Mouse (Mus musculus) testis, postnatal 14 days (tissue): ENCODE measurements at regions not wholly inside any gene's neighbourhood (a gene's known extent, or its start where the extent isn't known, plus 50 kb on each side); places are given as distances from the start of the nearest gene placed in this dataset.

Source experiments
- DNase-seq: peaks from one replicate; pipeline ENCODE4 v3.0.0; 2021; ENCODE audit warnings: low spot score

DNA sequence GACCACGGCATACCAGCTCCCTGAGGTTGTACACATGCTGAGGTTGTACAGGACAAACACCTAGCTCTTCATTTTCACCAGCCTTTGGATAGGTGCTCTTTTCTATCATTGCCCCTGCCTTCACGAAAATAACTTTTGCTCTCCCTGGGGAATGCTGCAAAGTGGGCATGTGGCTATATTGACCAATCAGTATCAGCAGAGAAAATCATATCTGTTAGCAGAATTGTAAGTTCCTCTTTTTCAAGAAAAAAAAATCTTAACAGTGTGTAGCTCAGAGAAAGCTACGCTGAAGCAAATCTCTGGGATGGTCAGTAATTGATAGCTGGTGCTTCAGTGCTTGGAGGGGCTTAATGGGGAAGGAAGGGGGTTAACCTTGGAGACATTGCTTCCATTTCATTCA lies 319.6 kb upstream of the 5930422O12Rik start:
- DNase-seq: no peak

DNA sequence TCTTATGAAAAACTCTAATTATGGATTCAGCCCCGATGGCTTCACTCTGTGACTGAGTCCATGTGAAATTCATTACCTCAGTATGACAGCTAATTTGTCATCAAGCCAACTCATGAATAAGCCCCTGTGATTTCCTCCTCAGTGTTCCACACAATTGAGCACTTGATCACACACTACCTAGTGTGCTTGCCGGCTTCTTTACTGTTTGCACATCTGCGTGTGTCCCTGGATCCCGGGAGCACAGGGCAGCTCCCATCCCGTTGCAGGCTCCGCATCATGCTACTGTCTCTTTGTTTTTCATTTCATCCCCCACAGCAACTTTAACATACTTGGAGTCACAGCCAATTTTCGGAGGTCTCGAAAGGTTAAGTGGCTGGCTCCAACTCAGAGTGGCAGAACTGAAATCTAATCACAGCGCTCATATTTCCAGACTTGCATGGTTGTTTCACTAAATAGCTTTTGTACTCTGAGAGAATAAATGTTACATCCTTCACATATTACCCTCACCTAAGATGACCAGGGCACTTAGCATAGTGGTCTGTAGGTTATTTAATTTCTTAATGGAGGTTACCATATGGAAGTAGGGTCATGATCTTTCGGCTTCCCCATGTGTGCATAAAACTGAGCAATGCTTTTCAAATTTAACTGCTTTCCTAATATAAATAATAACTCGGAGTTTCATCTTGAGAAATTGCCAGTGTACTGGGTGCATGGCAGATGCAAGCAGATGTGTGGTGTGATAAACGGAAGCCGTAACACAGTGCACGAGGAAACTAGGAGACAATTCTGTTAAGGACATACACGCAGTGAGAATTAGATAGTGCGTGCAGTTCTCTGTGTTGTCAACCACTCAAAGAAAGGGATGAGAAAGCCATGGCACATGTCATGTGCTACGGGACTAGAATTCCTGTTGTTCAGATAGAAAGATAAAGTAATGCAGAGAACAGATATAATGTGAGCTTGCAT lies 313.0 kb upstream of the 5930422O12Rik start:
- no peak for DNase-seq

DNA sequence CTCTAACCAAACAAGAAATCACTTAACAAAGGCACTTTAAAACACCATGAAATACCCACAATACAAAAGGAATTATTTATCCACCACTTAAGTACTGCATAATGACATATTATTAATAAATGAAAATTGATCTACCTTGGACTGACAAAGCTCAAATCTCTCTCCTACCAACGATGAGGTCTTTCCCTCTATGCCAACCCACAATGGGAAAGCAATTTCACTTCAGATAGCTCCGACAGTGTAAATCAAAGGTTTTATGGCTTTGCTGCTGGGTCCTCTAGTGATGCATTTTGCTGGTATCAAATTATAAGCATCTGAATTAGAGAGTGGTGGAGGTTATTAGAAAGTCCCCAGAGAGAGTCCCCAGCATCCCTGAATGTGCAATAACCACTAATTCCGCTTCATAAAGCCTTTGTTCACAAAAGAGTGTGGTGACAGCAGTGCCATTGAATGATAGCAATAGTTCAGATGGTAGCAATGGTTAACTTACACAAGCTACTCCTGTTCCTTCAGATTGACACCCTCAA lies 305.4 kb upstream of the 5930422O12Rik start:
- DNase-seq: no peak

DNA sequence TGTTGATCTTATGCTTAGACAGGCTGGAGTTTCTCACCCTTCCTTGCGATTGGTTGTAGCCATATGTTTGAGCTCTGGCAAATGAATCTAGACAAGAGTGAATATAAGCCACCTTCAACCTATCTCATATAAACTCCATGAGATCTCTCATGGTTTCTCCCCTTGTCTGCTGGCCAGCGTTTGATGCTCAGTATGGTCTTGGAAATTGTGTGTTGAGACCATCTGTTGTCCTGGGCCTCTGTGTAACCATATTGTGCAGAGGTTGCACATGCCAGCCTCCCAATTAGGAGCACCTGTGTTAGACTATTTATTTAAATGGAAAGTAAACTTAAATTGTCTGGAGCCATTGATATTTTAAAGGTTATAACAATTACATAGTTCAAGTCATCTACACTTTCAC lies 301.5 kb upstream of the 5930422O12Rik start:
- DNase-seq: no peak

DNA sequence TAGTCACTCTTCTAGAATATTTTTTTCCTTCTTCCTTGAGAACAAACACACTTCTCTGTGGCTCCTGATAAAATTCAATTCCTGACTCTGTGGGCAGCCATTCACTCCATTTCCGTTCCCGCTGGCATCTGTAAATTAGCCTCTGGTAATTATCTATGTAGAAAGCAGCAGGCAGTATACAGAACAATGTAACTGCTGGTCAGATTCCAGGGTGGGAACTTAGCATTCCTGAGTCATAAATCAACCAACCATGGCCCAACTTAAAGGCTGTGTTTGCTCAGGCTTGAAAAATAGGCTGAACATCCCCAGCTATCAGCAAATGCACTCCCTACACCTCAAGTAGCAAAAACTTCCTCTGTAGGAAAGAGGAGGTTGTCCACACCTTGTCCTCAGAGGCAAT lies 289.6 kb upstream of the 5930422O12Rik start:
- DNase-seq: no peak

DNA sequence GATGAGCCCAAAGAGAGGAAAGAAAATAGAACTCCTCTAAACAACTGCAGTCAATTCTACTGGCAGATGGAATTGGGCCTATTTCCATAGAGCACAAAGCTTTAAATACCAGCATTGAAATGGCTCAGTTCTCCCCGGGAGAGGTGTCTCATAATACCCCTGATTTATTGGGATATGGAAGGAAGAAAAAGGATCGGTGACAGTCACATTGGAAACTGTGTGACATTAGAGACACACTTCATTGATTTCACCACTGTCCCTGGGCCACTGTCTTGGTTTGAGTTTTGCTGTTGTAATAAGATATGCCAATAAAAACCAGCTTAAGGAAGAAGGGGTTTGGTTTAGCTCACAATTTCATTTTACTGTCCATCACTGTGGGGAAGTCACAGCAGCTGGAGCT lies 288.7 kb upstream of the 5930422O12Rik start:
- DNase-seq: no peak

DNA sequence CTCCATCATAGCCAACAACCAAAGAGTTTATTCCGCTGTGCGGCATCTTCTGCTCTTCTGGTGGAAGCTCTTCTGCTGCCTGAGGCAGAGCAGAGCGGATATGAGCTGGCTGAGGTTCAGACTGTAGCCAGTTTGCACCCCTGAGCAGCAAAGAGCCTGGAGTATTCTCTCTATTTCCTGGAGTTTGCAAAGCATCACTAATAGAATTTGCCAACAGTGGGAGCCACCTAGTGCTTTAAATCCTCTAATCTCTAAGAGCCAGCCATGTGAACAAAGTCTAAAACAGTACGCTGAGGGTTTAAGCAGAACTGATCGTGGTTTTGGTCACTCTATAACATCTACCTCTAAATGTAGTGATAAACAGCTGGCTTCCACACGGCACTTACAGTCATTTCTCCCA lies 250.9 kb upstream of the 5930422O12Rik start:
- no peak for DNase-seq

DNA sequence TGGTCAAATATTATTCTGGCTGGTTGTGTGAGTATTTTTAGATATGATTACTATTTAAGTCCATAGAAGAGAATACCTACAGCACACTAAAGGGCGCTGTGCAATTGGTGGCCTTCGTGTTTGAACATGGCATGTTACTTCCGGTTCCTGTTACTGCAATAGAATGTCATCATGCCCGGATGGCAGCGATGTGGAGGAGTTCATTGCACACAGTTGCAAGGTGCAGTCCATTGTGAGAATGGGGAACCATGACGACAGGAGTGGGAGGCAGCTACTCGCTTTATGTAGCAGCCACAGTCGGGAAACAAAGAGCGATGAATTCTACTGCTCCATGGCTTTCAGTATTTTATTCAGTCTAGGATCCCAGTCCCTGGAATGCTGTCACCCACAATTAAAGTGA lies 245.5 kb upstream of the 5930422O12Rik start:
- no peak for DNase-seq
